18 mouse cellular contexts compared by ENCODE assay signal in genomic region chr11:111022681-111023281, GRCm38 (mm10). TPM values are rescaled to one million over a fixed set of nuclear protein-coding genes. Genes with fewer than 3 reads are reported as not detected.
A peak's percentile ranks its signal among the peaks of the same experiment; 100 is the strongest.
DNase-seq lines count a peak whose midpoint lies in the region; ATAC-seq lines count a peak whose summit lies in the region.
"Had no signal": no experiment of that assay in that cellular context is flagged by ENCODE, and none has a peak within 500 bp of the region (broad histone marks: within the 10 kb centered on the region; RNA-seq: fewer than 3 reads in every experiment).

No protein-coding gene starts in this region.

- no peak overlapping the region for H3K9ac ChIP-seq in forebrain, embryonic 12.5 days
- H3K9ac ChIP-seq in midbrain, embryonic 14.5 days (replicated peaks; ENCODE audit: low read length): no peak overlapping the region
- H3K9ac ChIP-seq: embryonic facial prominence, embryonic 15.5 days; liver, embryonic 12.5 days had no signal

- no peaks in the 10 kb centered on the region for H3K36me3 ChIP-seq in forebrain, embryonic 12.5 days (replicated peaks)
- no peaks in the 10 kb centered on the region for H3K36me3 ChIP-seq in midbrain, embryonic 14.5 days (ENCODE audit: control insufficient read depth, insufficient read depth, low read length)
- H3K36me3 ChIP-seq: embryonic facial prominence, embryonic 15.5 days; liver, embryonic 12.5 days had no signal

- H3K4me1 ChIP-seq in forebrain, embryonic 12.5 days: peaks cover 15% of the 10 kb centered on the region
- no peaks in the 10 kb centered on the region for H3K4me1 ChIP-seq in midbrain, embryonic 14.5 days (ENCODE audit: control insufficient read depth, insufficient read depth, low read length)
- H3K4me1 ChIP-seq: embryonic facial prominence, embryonic 15.5 days; liver, embryonic 12.5 days had no signal

- no peak overlapping the region for H3K4me2 ChIP-seq in forebrain, embryonic 12.5 days
- no peak overlapping the region for H3K4me2 ChIP-seq in midbrain, embryonic 14.5 days (ENCODE audit: low read length)
- H3K4me2 ChIP-seq: embryonic facial prominence, embryonic 15.5 days; liver, embryonic 12.5 days had no signal

- H3K4me3 ChIP-seq in forebrain, embryonic 12.5 days (replicated peaks): no peak overlapping the region
- H3K4me3 ChIP-seq in midbrain, embryonic 14.5 days (replicated peaks; ENCODE audit: low read depth, low read length): no peak overlapping the region
- H3K4me3 ChIP-seq: embryonic facial prominence, embryonic 15.5 days; liver, embryonic 12.5 days had no signal

- no peak overlapping the region for H3K27ac ChIP-seq in forebrain, embryonic 12.5 days
- H3K27ac ChIP-seq in midbrain, embryonic 14.5 days (replicated peaks; ENCODE audit: low read depth, low read length): no peak overlapping the region
- H3K27ac ChIP-seq: embryonic facial prominence, embryonic 15.5 days; kidney, postnatal 0 days; liver, embryonic 12.5 days had no signal

- no peaks in the 10 kb centered on the region for H3K9me3 ChIP-seq in forebrain, embryonic 12.5 days
- no peaks in the 10 kb centered on the region for H3K9me3 ChIP-seq in midbrain, embryonic 14.5 days (ENCODE audit: control insufficient read depth, low read length)
- H3K9me3 ChIP-seq: embryonic facial prominence, embryonic 15.5 days; liver, embryonic 12.5 days had no signal

- H3K27me3 ChIP-seq in forebrain, embryonic 12.5 days: no peaks in the 10 kb centered on the region
- H3K27me3 ChIP-seq in midbrain, embryonic 14.5 days (ENCODE audit: control insufficient read depth, insufficient read depth, low read length): no peaks in the 10 kb centered on the region
- H3K27me3 ChIP-seq: CH12.LX; embryonic facial prominence, embryonic 15.5 days; liver, embryonic 12.5 days; Patski had no signal

- peak; percentile 1 for DNase-seq in cerebellum, adult 9-10 months
- DNase-seq in cerebellum, postnatal 25 days: no peak
- DNase-seq in Muller cell, postnatal 12 days (ENCODE audit: inconsistent ontology term): peak; percentile 57
- DNase-seq in midbrain, embryonic 14.5 days: peak; percentile 41
- DNase-seq in frontal cortex, postnatal 10 days (ENCODE audit: low spot score in 2 of 2): no peak
- no peak for DNase-seq in layer of hippocampus, postnatal 10 days (ENCODE audit: low spot score in 2 of 2)
- no peak for DNase-seq in thymus, postnatal 36 days
- DNase-seq: cerebellum, adult 9-11 months; heart, adult 11 months; thymus, postnatal 14 days had no signal

- WGBS in forebrain, embryonic 12.5 days: 30% methylated on average over 8 of the region's 8 CpGs
- WGBS in midbrain, embryonic 14.5 days: 43% methylated on average over 8 of the region's 8 CpGs

- peak; percentile 72; the same call in 1 of the 2 replicates for ATAC-seq in forebrain, embryonic 12.5 days (ENCODE audit: low FRiP score)
- no peak; the same call in 1 of the 2 replicates for ATAC-seq in midbrain, embryonic 14.5 days (ENCODE audit: low FRiP score, low TSS enrichment)
- ATAC-seq: liver, embryonic 12.5 days; Patski had no signal

RNA-seq across cellular contexts. Expression of gene Kcnj2, which starts 43.2 kb away (rescaled TPM):
- polyA plus RNA-seq in forebrain, embryonic 12.5 days (2016; fragmentation: Nextera tagmentation; extraction: Ambion mirVana): 1.4 TPM in 2 replicates
- 0.63 and 1.3 TPM in 2 replicates for polyA plus RNA-seq in midbrain, embryonic 14.5 days (2014; fragmentation: Nextera tagmentation; extraction: Ambion mirVana)
- total RNA-seq in layer of hippocampus, postnatal 10 days (2021): 1 to 10 TPM; 5.4 to 5.9 TPM

RNA-seq across cellular contexts. Expression of gene Kcnj16, which starts 54.9 kb away (rescaled TPM):
- polyA plus RNA-seq in forebrain, embryonic 12.5 days (2016; fragmentation: Nextera tagmentation; extraction: Ambion mirVana): not detected in 2 replicates
- polyA plus RNA-seq in midbrain, embryonic 14.5 days (2014; fragmentation: Nextera tagmentation; extraction: Ambion mirVana): 0.53 and 0.87 TPM in 2 replicates
- total RNA-seq in layer of hippocampus, postnatal 10 days (2021): 10 to 100 TPM; 15.2 to 15.4 TPM
- total RNA-seq: CH12.LX; monocyte, adult 5-6 weeks had no signal
- polyA plus RNA-seq: heart, postnatal 0 days; liver, embryonic 12.5 days had no signal

Comparison
In these comparisons a context has a peak if more than half of its experiments do, and no peak if none do; other contexts are left out.
1. DNase-seq: peak in cerebellum, adult 9-10 months (single experiment), Muller cell, postnatal 12 days (single experiment) and midbrain, embryonic 14.5 days (single experiment); none in cerebellum, postnatal 25 days (0 of 2), frontal cortex, postnatal 10 days (0 of 2), layer of hippocampus, postnatal 10 days (0 of 2) and thymus, postnatal 36 days (0 of 2).